Mouse (Mus musculus) forebrain, postnatal 0 days (tissue): ENCODE results near the gene Hist1h2bp. TPM values are rescaled to one million over a fixed set of nuclear protein-coding genes. Genes with fewer than 3 reads are reported as not detected.
"Not testable (repeated sequence)": the region's sequence is repeated elsewhere in the genome, so short reads cannot be mapped to it uniquely, and the experiment has no call there.

Experiments used
- ATAC-seq: fragments of 200-750 bp; cut with Nextera tagmentation; 2 replicates; pipeline ENCODE4 v1.8.0; 2017; ENCODE audit warnings: mild to moderate bottlenecking, moderate library complexity
- DNase-seq: peaks from one replicate; pipeline ENCODE4 v3.0.0-alpha.2; 2015
- H3K27ac ChIP-seq: fragments of 300-500 bp; sonication (generic); 2 replicates; pipeline ENCODE4 v1.5.1; 2014; ENCODE audit warnings: low read depth, mild to moderate bottlenecking, antibody characterized with exemption, low read length, moderate library complexity, mixed read lengths
- H3K27me3 ChIP-seq: fragments of 300-500 bp; sonication (generic); 2 replicates; pipeline ENCODE4 v1.6.1; 2014; ENCODE audit warnings: mild to moderate bottlenecking, low read length, mixed read lengths; ENCODE audit not compliant: insufficient read depth
- H3K36me3 ChIP-seq: fragments of 300-500 bp; sonication (generic); 2 replicates; pipeline ENCODE4 v1.6.1; 2014; ENCODE audit warnings: mild to moderate bottlenecking, moderate library complexity; ENCODE audit not compliant: insufficient read depth
- H3K4me1 ChIP-seq: fragments of 300-500 bp; sonication (generic); 2 replicates; pipeline ENCODE4 v1.6.1; 2014; ENCODE audit warnings: antibody characterized with exemption; ENCODE audit not compliant: insufficient read depth
- H3K4me2 ChIP-seq: fragments of 300-500 bp; sonication (generic); 2 replicates; pipeline ENCODE4 v1.6.1; 2014; ENCODE audit warnings: low read depth, mild to moderate bottlenecking, moderate library complexity
- H3K4me3 ChIP-seq: fragments of 300-500 bp; sonication (generic); 2 replicates; pipeline ENCODE4 v1.5.1; 2014; ENCODE audit warnings: low read depth, low read length, mixed read lengths
- H3K9ac ChIP-seq: fragments of 300-500 bp; sonication (generic); 2 replicates; pipeline ENCODE4 v1.6.1; 2014; ENCODE audit warnings: mild to moderate bottlenecking
- H3K9me3 ChIP-seq: fragments of 300-500 bp; sonication (generic); 2 replicates; pipeline ENCODE4 v1.6.1; 2016; ENCODE audit warnings: low read length
- CTCF ChIP-seq: sonication (generic); IDR thresholded peaks from 2 replicates; pipeline ENCODE4 v1.5.1; 2016; ENCODE audit warnings: antibody characterized with exemption, control low read depth, low read depth
- WGBS: fragments of 180-500 bp; shearing (Covaris S2); extraction: QIAGEN DNeasy Blood & Tissue Kit; methylation state at CpG from one replicate; pipeline ENCODE4 v1.1.7; 2014; 5-methylcytosine and 5-hydroxymethylcytosine counted together
- polyA plus RNA-seq: library from polyadenylated mRNA; unstranded; fragments of >200 nt; fragmentation: Nextera tagmentation; extraction: Ambion mirVana; gene quantifications from 2 replicates; pipeline ENCODE4 v1.2.1, GENCODE M21; 2015
- total RNA-seq: library from RNA; depleted of rRNA; stranded (reverse); fragments of >200 nt; gene quantifications from 2 replicates; pipeline ENCODE4 v1.2.3, GENCODE M21; 2014

The Hist1h2bp gene
- total and polyA plus RNA-seq, 2 experiments from 2014 or later = 70.5 TPM; not detected in 1

DNA sequence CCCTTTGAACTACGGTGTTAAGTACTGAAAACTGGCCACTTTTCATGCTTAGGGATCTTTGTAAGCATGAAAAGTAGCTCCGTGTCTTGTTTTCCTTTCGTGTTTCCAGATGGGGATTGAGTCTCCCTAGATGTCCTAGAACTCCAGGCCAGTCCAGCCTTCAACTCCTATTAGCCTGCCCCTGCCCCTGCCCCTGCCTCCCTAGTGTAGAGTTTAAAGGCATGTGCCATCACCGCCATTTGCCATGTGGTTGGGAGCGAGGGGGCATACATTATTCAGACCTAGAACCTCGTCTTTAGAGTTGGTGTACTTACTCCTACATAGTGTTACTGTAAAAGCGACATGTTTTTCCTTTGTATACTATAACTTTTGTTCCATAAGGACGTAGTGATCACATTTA, 23.8 kb downstream of the Hist1h2bp start:
- DNase-seq, H3K4me1 ChIP-seq, H3K27me3 ChIP-seq, H3K9ac ChIP-seq, H3K9me3 ChIP-seq, H3K4me2 ChIP-seq, H3K36me3 ChIP-seq, H3K4me3 ChIP-seq, H3K27ac ChIP-seq: not testable (repeated sequence)
- no CpG with 5 or more reads among the region's 8 CpGs for WGBS
- peak; percentile 3; the same call in 1 of the 2 replicates for ATAC-seq

DNA sequence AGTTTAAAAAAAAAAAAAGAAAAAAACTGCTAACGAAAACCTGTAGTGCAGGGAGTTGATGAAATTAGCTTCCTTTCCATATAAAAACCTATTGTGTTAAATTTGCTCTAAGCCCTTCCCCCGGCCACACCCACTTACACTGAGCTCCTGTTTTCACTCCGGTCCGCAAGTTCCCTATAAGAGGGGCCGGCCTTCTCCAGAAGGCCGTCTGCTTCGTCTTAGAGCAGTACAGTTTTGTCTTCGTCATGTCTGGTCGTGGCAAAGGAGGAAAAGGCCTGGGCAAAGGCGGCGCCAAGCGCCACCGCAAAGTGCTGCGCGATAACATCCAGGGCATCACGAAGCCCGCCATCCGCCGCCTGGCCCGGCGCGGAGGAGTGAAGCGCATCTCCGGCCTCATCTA, 24.3 kb downstream of the Hist1h2bp start, which contains the start of gene Hist1h4m:
Hist1h4m (plus strand) TSS at position 208 of the 400 bp plus-strand sequence.
- not testable (repeated sequence) for DNase-seq, H3K4me3 ChIP-seq, H3K9ac ChIP-seq, H3K9me3 ChIP-seq, H3K36me3 ChIP-seq, H3K4me1 ChIP-seq, H3K27me3 ChIP-seq, H3K27ac ChIP-seq
- peak within 1 kb of the TSS; percentile 41 for H3K4me2 ChIP-seq
- no CpG with 5 or more reads among the region's 24 CpGs for WGBS
- ATAC-seq = peak; percentile 62

DNA sequence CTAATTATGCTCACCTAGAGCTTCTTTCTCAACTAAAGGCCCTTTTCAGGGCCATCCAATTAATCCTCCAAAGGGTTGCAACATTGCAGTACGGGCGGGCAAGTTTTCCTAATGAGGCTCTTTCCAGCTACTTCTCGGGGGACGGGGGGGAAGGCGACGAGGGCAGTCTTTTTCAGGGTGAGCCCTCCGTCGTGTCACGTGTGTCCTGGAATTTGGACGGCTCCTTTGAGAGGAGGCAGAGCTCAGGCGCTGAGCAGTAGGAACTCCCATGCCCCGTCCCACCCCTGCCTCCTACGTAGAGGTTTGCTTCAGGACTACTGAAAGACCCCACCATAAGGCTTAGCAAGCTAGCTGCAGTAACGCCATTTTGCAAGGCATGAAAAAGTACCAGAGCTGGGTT, 24.8 kb downstream of the Hist1h2bp start:
- not testable (repeated sequence) for H3K27me3 ChIP-seq, H3K36me3 ChIP-seq, H3K4me3 ChIP-seq, H3K4me1 ChIP-seq, H3K9ac ChIP-seq, H3K9me3 ChIP-seq, DNase-seq, H3K27ac ChIP-seq
- H3K4me2 ChIP-seq = peak overlapping the region; percentile 41
- ATAC-seq = peak; percentile 9; the same call in 1 of the 2 replicates
- 0% methylated on average over 13 of the region's 14 CpGs for WGBS

DNA sequence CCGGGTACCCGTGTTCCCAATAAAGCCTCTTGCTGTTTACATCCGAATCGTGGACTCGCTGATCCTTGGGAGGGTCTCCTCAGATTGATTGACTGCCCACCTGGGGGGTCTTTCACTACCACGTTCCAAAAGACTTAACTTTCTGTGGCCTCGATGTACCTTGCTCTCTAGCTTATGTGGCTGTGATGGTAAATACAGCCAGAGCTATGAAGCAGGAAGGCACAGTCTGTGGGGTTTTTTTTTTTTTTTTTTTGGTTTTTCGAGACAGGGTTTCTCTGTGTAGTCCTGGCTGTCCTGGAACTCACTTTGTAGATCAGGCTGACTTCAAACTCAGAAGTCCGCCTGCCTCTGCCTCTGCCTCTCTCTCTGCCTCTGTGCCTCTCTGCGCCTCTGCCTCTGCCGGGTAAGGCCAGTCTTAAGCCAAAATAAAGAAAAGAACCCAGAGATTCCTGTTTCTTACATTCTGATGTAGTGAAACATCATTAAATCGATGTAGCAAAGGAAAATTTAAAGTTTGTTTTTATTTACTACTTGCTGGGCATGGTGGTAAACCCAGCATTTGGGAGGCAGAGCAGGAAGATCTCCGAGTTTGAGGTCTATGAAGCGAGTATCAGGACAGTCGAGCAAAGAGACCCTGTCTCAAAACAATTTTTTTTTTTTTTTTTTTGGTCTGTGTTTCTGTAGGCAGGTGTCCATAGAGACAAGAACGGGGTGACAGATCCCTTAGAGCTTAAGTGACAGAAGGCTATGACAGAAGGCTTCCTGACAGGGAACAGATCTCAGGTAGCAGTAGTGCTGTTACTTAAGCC, 33.0 kb downstream of the Hist1h2bp start:
- not testable (repeated sequence) for H3K4me3 ChIP-seq, H3K27me3 ChIP-seq, H3K4me1 ChIP-seq, H3K4me2 ChIP-seq, H3K9me3 ChIP-seq, H3K27ac ChIP-seq, DNase-seq, ATAC-seq, H3K9ac ChIP-seq, H3K36me3 ChIP-seq
- 62% methylated on average over 7 of the region's 16 CpGs for WGBS

DNA sequence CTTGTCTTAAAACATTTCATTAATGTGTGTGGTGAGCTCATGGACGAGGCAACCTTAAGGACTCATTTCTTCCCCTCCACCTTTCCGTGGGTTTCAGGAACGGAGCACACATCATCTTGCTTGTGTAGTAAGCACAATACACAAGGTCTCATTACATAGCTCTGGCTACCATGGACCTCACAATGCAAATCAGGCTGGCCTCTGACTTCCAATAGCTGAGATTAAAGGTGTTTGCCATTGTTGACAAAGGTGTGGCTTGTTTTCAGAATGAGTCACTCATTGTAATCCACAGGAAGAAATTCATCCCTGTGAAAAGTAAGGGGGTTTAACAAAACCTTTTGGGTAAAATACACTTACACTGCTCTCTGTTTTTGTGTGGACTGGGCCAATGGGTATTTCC, 41.2 kb downstream of the Hist1h2bp start:
- no peak for ATAC-seq
- no peak for TF ChIP-seq CTCF
- Histone ChIP-seq H3K4me1 (no peaks in the 10 kb centered on the region), H3K27me3 (no peaks in the 10 kb centered on the region), H3K27ac (no peak overlapping the region), H3K4me2 (no peak overlapping the region), H3K9ac (no peak overlapping the region), H3K9me3 (no peaks in the 10 kb centered on the region), H3K36me3 (no peaks in the 10 kb centered on the region), H3K4me3 (no peak overlapping the region)
- 84% methylated on average over 3 of the region's 3 CpGs for WGBS
- no peak for DNase-seq

DNA sequence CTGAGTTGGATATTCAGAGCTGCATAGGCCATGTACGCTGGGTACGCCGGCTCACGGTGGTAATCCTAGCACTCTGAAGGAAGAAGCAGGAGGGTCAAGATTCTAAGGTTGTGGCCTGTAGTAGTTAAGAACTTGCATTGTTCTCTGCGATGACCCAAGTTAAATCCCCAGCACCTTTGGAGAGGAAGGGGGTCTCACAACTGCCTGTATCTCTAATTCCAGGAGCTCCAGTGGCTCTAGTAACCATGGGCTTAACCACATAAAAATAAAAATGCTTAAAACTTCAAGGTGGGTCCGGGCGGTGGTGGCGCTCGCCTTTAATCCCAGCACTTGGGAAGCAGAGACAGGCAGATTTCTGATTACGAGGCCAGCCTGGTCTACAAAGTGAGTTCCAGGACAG, 43.1 kb downstream of the Hist1h2bp start:
- H3K36me3 ChIP-seq = no peaks in the 10 kb centered on the region
- H3K4me1 ChIP-seq = no peaks in the 10 kb centered on the region
- H3K9me3 ChIP-seq = no peaks in the 10 kb centered on the region
- H3K27me3 ChIP-seq = no peaks in the 10 kb centered on the region
- ATAC-seq = no peak
- no peak for TF ChIP-seq CTCF
- no peak overlapping the region for H3K4me3 ChIP-seq
- no peak overlapping the region for H3K9ac ChIP-seq
- 84% methylated on average over 10 of the region's 10 CpGs for WGBS
- DNase-seq = no peak
- no peak overlapping the region for H3K4me2 ChIP-seq
- no peak overlapping the region for H3K27ac ChIP-seq

DNA sequence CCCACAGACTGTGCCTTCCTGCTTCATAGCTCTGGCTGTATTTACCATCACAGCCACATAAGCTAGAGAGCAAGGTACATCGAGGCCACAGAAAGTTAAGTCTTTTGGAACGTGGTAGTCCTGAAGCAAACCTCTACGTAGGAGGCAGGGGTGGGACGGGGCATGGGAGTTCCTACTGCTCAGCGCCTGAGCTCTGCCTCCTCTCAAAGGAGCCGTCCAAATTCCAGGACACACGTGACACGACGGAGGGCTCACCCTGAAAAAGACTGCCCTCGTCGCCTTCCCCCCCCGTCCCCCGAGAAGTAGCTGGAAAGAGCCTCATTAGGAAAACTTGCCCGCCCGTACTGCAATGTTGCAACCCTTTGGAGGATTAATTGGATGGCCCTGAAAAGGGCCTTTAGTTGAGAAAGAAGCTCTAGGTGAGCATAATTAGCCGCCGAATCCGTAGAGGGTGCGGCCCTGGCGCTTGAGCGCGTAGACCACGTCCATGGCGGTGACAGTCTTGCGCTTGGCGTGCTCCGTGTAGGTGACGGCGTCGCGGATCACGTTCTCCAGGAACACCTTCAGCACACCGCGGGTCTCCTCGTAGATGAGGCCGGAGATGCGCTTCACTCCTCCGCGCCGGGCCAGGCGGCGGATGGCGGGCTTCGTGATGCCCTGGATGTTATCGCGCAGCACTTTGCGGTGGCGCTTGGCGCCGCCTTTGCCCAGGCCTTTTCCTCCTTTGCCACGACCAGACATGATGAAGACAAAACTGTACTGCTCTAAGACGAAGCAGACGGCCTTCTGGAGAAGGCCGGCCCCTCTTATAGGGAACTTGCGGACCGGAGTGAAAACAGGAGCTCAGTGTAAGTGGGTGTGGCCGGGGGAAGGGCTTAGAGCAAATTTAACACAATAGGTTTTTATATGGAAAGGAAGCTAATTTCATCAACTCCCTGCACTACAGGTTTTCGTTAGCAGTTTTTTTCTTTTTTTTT, 44.4 kb downstream of the Hist1h2bp start, which contains the start of gene Hist1h4n:
Hist1h4n (minus strand) TSS at position 779 of the 977 bp plus-strand sequence.
- not testable (repeated sequence) for H3K4me3 ChIP-seq, H3K4me1 ChIP-seq, H3K9me3 ChIP-seq, DNase-seq, H3K27me3 ChIP-seq, H3K9ac ChIP-seq, H3K27ac ChIP-seq, H3K36me3 ChIP-seq
- 6% methylated on average over 22 of the region's 58 CpGs for WGBS
- ATAC-seq = peak; percentile 79
- peak within 1 kb of the TSS; percentile 37; the same call in 1 of the 2 replicates for H3K4me2 ChIP-seq

DNA sequence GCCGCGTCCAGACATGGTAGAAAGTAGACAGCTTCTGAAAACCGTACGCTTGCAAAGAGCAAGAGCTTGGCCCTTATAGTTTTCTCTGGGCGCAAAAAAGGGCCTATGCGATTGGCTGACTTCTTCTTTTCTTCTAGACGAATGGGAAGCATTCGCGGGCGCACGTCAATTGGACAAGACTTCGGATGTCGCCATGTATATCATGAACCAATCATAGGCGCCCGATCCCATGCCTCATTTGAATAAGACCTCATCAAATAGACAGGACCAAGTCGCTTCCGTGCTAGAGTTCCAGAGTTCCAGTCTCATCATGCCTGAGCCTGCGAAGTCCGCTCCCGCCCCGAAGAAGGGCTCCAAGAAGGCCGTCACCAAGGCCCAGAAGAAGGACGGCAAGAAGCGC, 46.2 kb downstream of the Hist1h2bp start, which contains the start of the genes Hist1h2ap and Hist1h2br:
Hist1h2ap (minus strand) TSS at position 47 of the 400 bp plus-strand sequence.
Hist1h2br (plus strand) TSS at position 283 of the 400 bp plus-strand sequence.
- H3K27me3 ChIP-seq, H3K9ac ChIP-seq, H3K4me1 ChIP-seq, H3K4me3 ChIP-seq, H3K4me2 ChIP-seq, H3K27ac ChIP-seq, H3K9me3 ChIP-seq, H3K36me3 ChIP-seq, DNase-seq: not testable (repeated sequence)
- peak; percentile 95 for ATAC-seq
- WGBS = no CpG with 5 or more reads among the region's 24 CpGs
